Mouse (Mus musculus): ENCODE measurements around the gene Sphk2. TPM values are rescaled to one million over a fixed set of nuclear protein-coding genes. Genes with fewer than 3 reads are reported as not detected.

Gene Sphk2
- 27.7 and 29.3 TPM in 2 replicates for polyA plus RNA-seq (2012; rRNA removed)

DNA sequence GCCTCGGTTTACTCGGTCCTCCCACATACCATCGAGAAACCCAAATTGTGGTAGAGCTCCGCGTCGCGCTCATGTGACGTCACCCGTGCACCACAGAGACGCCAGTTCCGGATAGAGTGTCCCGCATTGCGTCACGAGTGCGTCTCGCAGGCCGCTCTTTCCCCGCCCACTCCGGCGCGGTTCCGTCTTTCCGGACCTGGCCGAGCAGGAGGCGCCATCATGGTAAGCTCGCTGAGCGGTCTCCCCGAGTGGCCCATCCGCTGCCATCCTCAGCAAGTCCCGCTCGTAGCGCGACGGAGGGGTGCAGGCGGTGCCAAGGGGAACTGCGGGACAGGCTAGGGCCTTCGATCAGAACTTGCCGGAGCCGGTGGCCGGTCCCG, at the start of gene Sphk2:
Gene Sphk2 (minus strand): TSS at position 85 of the 380 bp plus-strand sequence.
- TF ChIP-seq CTCF (IDR thresholded peaks at IDR 0.05; ENCODE audit: borderline replicate concordance, insufficient read depth, low read depth, low read length) (no peak), POLR2A (IDR thresholded peaks at IDR 0.05; ENCODE audit: borderline replicate concordance, insufficient read depth, low read length) (peak; percentile 98)
- WGBS, result under 1% methylated on average over 41 of the region's 41 CpGs
- Histone ChIP-seq H3K4me1 (ENCODE audit: control insufficient read depth, insufficient read depth, low read length) (peaks cover 19% of the 10 kb centered on the region), H3K4me3 (replicated peaks; ENCODE audit: insufficient read depth, low read depth, low read length) (peak within 1 kb of the TSS; percentile 89), H3K27me3 (ENCODE audit: control insufficient read depth, insufficient read depth, low read length) (no peaks in the 10 kb centered on the region), H3K27ac (ENCODE audit: insufficient read depth, low read length) (peak within 1 kb of the TSS; percentile 81)
- peak; percentile 98 to 99 for DNase-seq

DNA sequence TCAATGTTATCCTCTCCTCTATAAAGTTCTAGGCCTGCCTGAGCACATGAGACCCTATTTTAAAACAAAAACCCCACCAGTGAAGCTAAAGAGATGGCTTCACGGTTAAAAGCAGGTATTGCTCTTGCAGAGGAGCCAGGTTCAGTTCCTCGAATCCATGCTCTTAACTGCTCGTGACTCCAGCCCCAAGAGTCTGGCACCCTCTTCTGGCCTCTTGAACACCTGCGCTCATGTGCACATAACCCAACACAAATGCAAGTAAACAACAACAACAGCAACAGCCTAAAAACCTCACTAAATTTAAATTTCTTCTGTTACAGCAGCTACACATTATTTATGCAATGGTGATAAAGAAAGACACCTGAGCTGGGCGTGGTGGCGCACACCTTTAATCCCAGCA, 49.7 kb upstream of the Sphk2 start:
- H3K4me3 ChIP-seq (replicated peaks; ENCODE audit: insufficient read depth, low read depth, low read length), result no peak overlapping the region

DNA sequence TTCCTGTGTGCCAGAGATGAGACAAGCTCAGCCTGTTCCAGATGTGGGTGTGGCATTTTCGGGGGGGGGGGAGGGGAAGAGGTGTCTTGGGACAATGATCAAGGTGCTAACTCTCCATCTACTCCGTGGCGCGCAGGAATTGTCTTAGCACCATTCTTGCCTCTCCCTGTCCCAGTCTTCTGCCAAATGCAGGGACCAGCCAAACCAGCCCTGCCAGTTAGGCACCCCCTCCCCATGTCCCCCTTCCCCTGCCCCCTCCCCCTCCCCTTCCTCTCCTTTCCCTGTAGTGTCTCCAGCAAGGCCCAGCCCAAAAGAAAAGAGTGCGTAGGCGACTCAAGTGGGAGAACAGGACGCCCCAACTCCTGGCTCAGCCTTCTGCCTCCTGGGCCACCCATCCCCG, 49.0 kb upstream of the Sphk2 start:
- H3K27ac ChIP-seq (ENCODE audit: insufficient read depth, low read length), result no peak overlapping the region
- H3K4me3 ChIP-seq (replicated peaks; ENCODE audit: insufficient read depth, low read depth, low read length), result no peak overlapping the region
- 61% methylated on average over 8 of the region's 8 CpGs for WGBS
- DNase-seq, result no peak
- no peaks in the 10 kb centered on the region for H3K4me1 ChIP-seq (ENCODE audit: control insufficient read depth, insufficient read depth, low read length)
- no peaks in the 10 kb centered on the region for H3K27me3 ChIP-seq (ENCODE audit: control insufficient read depth, insufficient read depth, low read length)
- TF ChIP-seq CTCF (IDR thresholded peaks at IDR 0.05; ENCODE audit: borderline replicate concordance, insufficient read depth, low read depth, low read length) (no peak), POLR2A (IDR thresholded peaks at IDR 0.05; ENCODE audit: borderline replicate concordance, insufficient read depth, low read length) (no peak)

More for the DNA sequence above, 49.7 kb upstream of the Sphk2 start:
- WGBS, result 90% methylated on average over 6 of the region's 6 CpGs
- no peak for DNase-seq
- Histone ChIP-seq H3K27me3 (ENCODE audit: control insufficient read depth, insufficient read depth, low read length) (no peaks in the 10 kb centered on the region), H3K4me1 (ENCODE audit: control insufficient read depth, insufficient read depth, low read length) (no peaks in the 10 kb centered on the region), H3K27ac (ENCODE audit: insufficient read depth, low read length) (no peak overlapping the region)
- TF ChIP-seq CTCF (IDR thresholded peaks at IDR 0.05; ENCODE audit: borderline replicate concordance, insufficient read depth, low read depth, low read length), result no peak
- TF ChIP-seq POLR2A (IDR thresholded peaks at IDR 0.05; ENCODE audit: borderline replicate concordance, insufficient read depth, low read length), result no peak

DNA sequence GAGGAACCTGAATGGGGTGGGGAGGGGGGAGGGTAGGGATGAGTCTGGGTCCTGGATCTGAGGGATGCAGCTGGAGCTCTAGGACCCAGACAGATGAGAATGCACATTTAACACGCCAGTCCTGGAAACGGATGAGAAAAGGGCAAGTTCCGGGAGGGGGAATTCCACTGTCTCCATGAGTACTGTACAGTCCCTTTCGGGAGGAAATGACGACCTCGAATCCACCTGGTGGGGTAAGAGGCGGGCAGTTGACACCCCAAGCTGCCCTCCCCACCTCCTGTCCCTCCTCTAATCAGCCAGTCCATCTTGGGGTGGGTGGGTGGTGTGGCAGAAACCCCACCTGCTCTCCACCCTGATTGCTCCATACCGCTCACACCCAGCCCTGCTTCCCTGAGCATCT, 48.2 kb upstream of the Sphk2 start:
- no peaks in the 10 kb centered on the region for H3K27me3 ChIP-seq (ENCODE audit: control insufficient read depth, insufficient read depth, low read length)
- no peak overlapping the region for H3K4me3 ChIP-seq (replicated peaks; ENCODE audit: insufficient read depth, low read depth, low read length)
- H3K4me1 ChIP-seq (ENCODE audit: control insufficient read depth, insufficient read depth, low read length), result no peaks in the 10 kb centered on the region
- TF ChIP-seq POLR2A (IDR thresholded peaks at IDR 0.05; ENCODE audit: borderline replicate concordance, insufficient read depth, low read length), result no peak
- no peak for TF ChIP-seq CTCF (IDR thresholded peaks at IDR 0.05; ENCODE audit: borderline replicate concordance, insufficient read depth, low read depth, low read length)
- 63% methylated on average over 8 of the region's 8 CpGs for WGBS
- no peak for DNase-seq
- H3K27ac ChIP-seq (ENCODE audit: insufficient read depth, low read length), result no peak overlapping the region

DNA sequence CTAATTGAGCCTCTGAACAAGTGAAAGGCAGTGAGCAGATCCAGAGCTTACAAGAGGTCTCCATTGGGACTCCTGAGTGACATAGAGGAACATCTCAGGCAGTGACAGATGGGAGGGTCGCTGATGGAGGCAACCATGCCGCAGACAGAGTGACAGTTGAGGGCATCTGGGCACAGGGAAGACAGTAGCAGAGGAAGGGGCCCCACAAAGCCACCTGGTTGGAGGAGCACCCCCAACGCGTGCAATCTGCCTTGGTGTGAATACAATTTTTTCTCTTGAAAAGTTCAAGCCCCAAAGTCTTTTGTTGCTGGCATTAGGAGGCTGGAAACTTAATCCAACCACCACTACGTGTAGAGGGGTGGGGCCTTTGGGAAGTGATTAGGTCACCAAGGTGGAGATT, 42.3 kb upstream of the Sphk2 start:
- 55% methylated on average over 5 of the region's 5 CpGs for WGBS

DNA sequence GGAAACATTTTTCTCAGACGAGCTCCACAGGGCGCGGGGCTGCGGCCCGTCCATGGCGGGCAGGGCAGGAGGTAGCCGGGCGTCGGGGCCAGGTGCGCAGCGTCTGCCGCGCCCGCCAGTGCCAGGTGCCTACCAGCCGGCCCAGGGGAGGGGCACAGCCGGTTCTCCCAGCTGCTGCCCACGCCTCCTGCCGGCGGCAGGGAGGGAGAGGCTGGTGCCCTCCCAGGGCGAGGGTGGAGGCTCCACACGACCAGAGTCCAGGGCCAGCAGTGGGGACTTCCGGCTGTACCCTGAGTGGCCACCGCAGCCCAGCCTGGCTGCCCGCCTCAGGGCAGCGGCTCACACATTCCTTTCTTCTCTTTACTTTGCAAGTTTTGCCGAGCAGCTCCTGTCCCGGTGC, 41.6 kb upstream of the Sphk2 start:
- 3% methylated on average over 26 of the region's 27 CpGs for WGBS
- H3K4me3 ChIP-seq (replicated peaks; ENCODE audit: insufficient read depth, low read depth, low read length), result no peak overlapping the region
- DNase-seq, result peak in 1 of 2 experiments; percentile 17
- no peak overlapping the region for H3K27ac ChIP-seq (ENCODE audit: insufficient read depth, low read length)
- H3K4me1 ChIP-seq (ENCODE audit: control insufficient read depth, insufficient read depth, low read length), result no peaks in the 10 kb centered on the region
- TF ChIP-seq CTCF (IDR thresholded peaks at IDR 0.05; ENCODE audit: borderline replicate concordance, insufficient read depth, low read depth, low read length) (no peak), POLR2A (IDR thresholded peaks at IDR 0.05; ENCODE audit: borderline replicate concordance, insufficient read depth, low read length) (no peak)
- H3K27me3 ChIP-seq (ENCODE audit: control insufficient read depth, insufficient read depth, low read length), result no peaks in the 10 kb centered on the region

More for the DNA sequence above, 42.3 kb upstream of the Sphk2 start:
- Histone ChIP-seq H3K27me3 (ENCODE audit: control insufficient read depth, insufficient read depth, low read length) (no peaks in the 10 kb centered on the region), H3K4me3 (replicated peaks; ENCODE audit: insufficient read depth, low read depth, low read length) (no peak overlapping the region), H3K4me1 (ENCODE audit: control insufficient read depth, insufficient read depth, low read length) (no peaks in the 10 kb centered on the region), H3K27ac (ENCODE audit: insufficient read depth, low read length) (no peak overlapping the region)
- DNase-seq, result no peak
- no peak for TF ChIP-seq CTCF (IDR thresholded peaks at IDR 0.05; ENCODE audit: borderline replicate concordance, insufficient read depth, low read depth, low read length)

DNA sequence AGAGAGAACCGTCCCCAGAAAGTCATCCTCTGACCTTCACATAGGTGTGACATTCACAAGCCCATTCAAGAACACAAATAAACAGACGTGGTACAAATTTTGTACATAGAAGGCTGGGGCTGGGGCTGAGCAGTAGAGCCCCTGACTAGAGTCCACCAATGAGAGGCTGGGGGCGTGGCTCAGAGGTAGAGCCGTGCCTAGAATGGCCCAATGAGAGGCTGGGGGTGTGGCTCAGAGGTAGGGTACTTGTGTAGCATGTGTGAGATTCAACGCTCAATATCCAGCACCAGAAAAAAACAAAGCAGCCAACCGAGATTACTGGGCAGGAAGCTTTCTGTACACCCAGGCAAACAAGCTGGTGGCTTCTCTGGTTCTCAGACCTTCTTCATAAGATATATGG, 37.9 kb upstream of the Sphk2 start:
- Histone ChIP-seq H3K4me3 (replicated peaks; ENCODE audit: insufficient read depth, low read depth, low read length) (no peak overlapping the region), H3K27ac (ENCODE audit: insufficient read depth, low read length) (no peak overlapping the region), H3K4me1 (ENCODE audit: control insufficient read depth, insufficient read depth, low read length) (no peaks in the 10 kb centered on the region), H3K27me3 (ENCODE audit: control insufficient read depth, insufficient read depth, low read length) (no peaks in the 10 kb centered on the region)
- DNase-seq, result no peak
- 63% methylated on average over 6 of the region's 6 CpGs for WGBS
- TF ChIP-seq POLR2A (IDR thresholded peaks at IDR 0.05; ENCODE audit: borderline replicate concordance, insufficient read depth, low read length) (no peak), CTCF (IDR thresholded peaks at IDR 0.05; ENCODE audit: borderline replicate concordance, insufficient read depth, low read depth, low read length) (no peak)

DNA sequence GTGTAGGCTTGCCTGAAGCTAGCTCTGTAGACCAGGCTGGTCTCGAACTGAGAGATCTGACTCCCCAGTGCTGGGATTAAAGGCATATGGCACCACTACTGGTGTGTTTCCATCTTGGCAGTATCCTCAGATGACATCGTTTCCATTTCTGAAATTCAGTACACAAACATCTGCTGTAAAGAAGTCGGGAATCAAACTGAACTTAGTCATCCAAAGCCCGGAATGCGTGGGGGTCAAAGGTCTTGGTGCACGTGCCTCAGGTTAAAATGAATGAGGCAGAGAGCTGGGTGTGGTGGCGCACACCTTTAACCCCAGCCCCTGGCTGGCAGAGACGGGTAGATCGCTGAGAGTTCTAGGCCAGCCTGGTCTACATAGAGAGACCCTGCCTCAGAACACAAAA, 32.4 kb upstream of the Sphk2 start:
- Histone ChIP-seq H3K4me1 (ENCODE audit: control insufficient read depth, insufficient read depth, low read length) (no peaks in the 10 kb centered on the region), H3K27ac (ENCODE audit: insufficient read depth, low read length) (no peak overlapping the region), H3K27me3 (ENCODE audit: control insufficient read depth, insufficient read depth, low read length) (no peaks in the 10 kb centered on the region), H3K4me3 (replicated peaks; ENCODE audit: insufficient read depth, low read depth, low read length) (no peak overlapping the region)
- no peak for DNase-seq
- TF ChIP-seq POLR2A (IDR thresholded peaks at IDR 0.05; ENCODE audit: borderline replicate concordance, insufficient read depth, low read length), result no peak
- no peak for TF ChIP-seq CTCF (IDR thresholded peaks at IDR 0.05; ENCODE audit: borderline replicate concordance, insufficient read depth, low read depth, low read length)
- 69% methylated on average over 9 of the region's 9 CpGs for WGBS
